Mouse (Mus musculus): ENCODE data around the gene Olr1.

DNA sequence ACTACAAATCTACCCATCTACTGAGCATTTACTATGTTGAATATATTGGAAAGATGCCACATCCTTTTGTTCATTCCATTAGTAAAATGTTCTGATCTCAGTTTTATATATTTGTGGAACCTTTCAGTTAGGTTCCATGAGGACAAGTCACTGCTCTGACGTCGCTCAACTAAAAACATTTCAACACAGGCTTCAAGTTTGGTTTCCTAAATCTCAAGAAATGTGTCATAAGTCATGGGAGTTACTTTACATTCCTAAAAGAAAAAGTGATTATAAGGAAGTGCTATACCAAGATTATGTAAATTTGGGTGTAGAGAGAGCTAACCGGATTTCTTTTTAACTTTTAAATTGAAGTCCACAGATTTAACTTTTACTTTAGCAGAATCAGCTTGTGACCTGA lies 70.9 kb downstream of the Olr1 start:
- no peak for TF ChIP-seq CTCF (IDR thresholded peaks at IDR 0.05; ENCODE audit: extremely low read depth, insufficient read length, insufficient replicate concordance, low read depth, low read length)
- no peak for TF ChIP-seq POLR2A (IDR thresholded peaks at IDR 0.05; ENCODE audit: low read depth, low read length)
